Mouse (Mus musculus) MEL (cell line): Measurements from ENCODE around the gene Trp53i13. TPM values are rescaled to one million over a fixed set of nuclear protein-coding genes. Genes with fewer than 3 reads are reported as not detected.
A peak's percentile ranks its signal among the peaks of the same experiment; 100 is the strongest.

Source experiments
- DNase-seq: peaks from one replicate; pipeline ENCODE4 v3.0.0; 2011; ENCODE audit warnings: low read depth, low spot score
- H3K27ac ChIP-seq: 2 replicates; pipeline ENCODE4 v1.5.1; 2012; ENCODE audit warnings: low read depth, mild to moderate bottlenecking, control low read depth, low read length, moderate library complexity; ENCODE audit not compliant: control insufficient read depth
- H3K27me3 ChIP-seq, 2 experiments: fragments of 150-350 bp in 1 of 2; sonication (generic) in 1 of 2; 2 replicates each; pipeline ENCODE4 v1.6.1; 2012; ENCODE audit warnings: low read length in 2 of 2, mild to moderate bottlenecking in 2 of 2, improper control_type of control experiment in 1 of 2, moderate library complexity in 1 of 2; ENCODE audit not compliant: insufficient read depth in 2 of 2, control insufficient read depth in 1 of 2
- H3K36me3 ChIP-seq, 2 experiments: 2 replicates each; pipeline ENCODE4 v1.6.1; 2012 to 2014; ENCODE audit warnings: low read length in 2 of 2, improper control_type of control experiment in 1 of 2, inconsistent platforms in 1 of 2, mild to moderate bottlenecking in 1 of 2; ENCODE audit not compliant: insufficient read depth in 2 of 2, control insufficient read depth in 1 of 2
- H3K4me1 ChIP-seq, 2 experiments: fragments of 150-350 bp in 1 of 2; sonication (generic) in 1 of 2; 2 replicates each; pipeline ENCODE4 v1.6.1; 2012; ENCODE audit warnings: low read length in 2 of 2, improper control_type of control experiment in 1 of 2, mild to moderate bottlenecking in 1 of 2; ENCODE audit not compliant: insufficient read depth in 2 of 2, control insufficient read depth in 1 of 2
- H3K4me3 ChIP-seq, 2 experiments: fragments of 150-350 bp in 1 of 2; sonication (generic) in 1 of 2; 2 replicates each; pipeline ENCODE4 v1.5.1; 2012; ENCODE audit warnings: low read depth in 2 of 2, low read length in 2 of 2, mild to moderate bottlenecking in 2 of 2, moderate library complexity in 2 of 2, control low read depth in 1 of 2, improper control_type of control experiment in 1 of 2; ENCODE audit not compliant: control insufficient read depth in 1 of 2, insufficient read depth in 1 of 2
- H3K79me2 ChIP-seq: 2 replicates; pipeline ENCODE4 v1.6.1; 2012; ENCODE audit warnings: mild to moderate bottlenecking, low read length, moderate library complexity; ENCODE audit not compliant: control insufficient read depth, poor library complexity, insufficient read depth
- H3K9ac ChIP-seq: 2 replicates; pipeline ENCODE4 v1.6.1; 2012; ENCODE audit warnings: low read depth, mild to moderate bottlenecking, control low read depth, low read length, moderate library complexity; ENCODE audit not compliant: control insufficient read depth, poor library complexity, severe bottlenecking
- H3K9me3 ChIP-seq: fragments of 150-350 bp; sonication (generic); replicated peaks from 2 replicates; pipeline ENCODE4 v1.6.1; 2012; ENCODE audit warnings: mild to moderate bottlenecking, low read length, improper control_type of control experiment, moderate library complexity; ENCODE audit not compliant: insufficient read depth
- CHD1 ChIP-seq: IDR thresholded peaks from 2 replicates; pipeline ENCODE4 v1.6.1; 2012; ENCODE audit warnings: low read depth, mild to moderate bottlenecking, inconsistent platforms, low read length, improper control_type of control experiment
- CHD2 ChIP-seq: IDR thresholded peaks from 2 replicates; pipeline ENCODE4 v1.6.1; 2011; ENCODE audit warnings: low read length, improper control_type of control experiment
- CTCF ChIP-seq, 3 experiments: IDR thresholded peaks in 2 of 3; conservative IDR thresholded peaks in 1 of 3; 2 replicates each; pipeline ENCODE4 v1.5.1; 2011 to 2012; ENCODE audit warnings: low read length in 3 of 3, low read depth in 2 of 3, mild to moderate bottlenecking in 2 of 3, improper control_type of control experiment in 1 of 3, inconsistent platforms in 1 of 3, mixed read lengths in 1 of 3, moderate library complexity in 1 of 3; ENCODE audit not compliant: control insufficient read depth in 1 of 3, insufficient read depth in 1 of 3, poor library complexity in 1 of 3, severe bottlenecking in 1 of 3
- E2F4 ChIP-seq: IDR thresholded peaks from 2 replicates; pipeline ENCODE4 v1.6.1; 2011; ENCODE audit warnings: low read depth, low read length, improper control_type of control experiment, borderline replicate concordance
- ELF1 ChIP-seq: IDR thresholded peaks from 2 replicates; pipeline ENCODE4 v1.6.1; 2014; ENCODE audit warnings: low read depth, mild to moderate bottlenecking, inconsistent platforms, low read length, improper control_type of control experiment, moderate library complexity
- EP300 ChIP-seq, 2 experiments: IDR thresholded peaks; 2 replicates each; pipeline ENCODE4 v1.6.1; 2011; ENCODE audit warnings: improper control_type of control experiment in 2 of 2, low read length in 2 of 2, low read depth in 1 of 2, mild to moderate bottlenecking in 1 of 2
- HCFC1 ChIP-seq: IDR thresholded peaks from 2 replicates; pipeline ENCODE4 v1.6.1; 2012; ENCODE audit warnings: low read depth, mild to moderate bottlenecking, inconsistent platforms, low read length, improper control_type of control experiment, moderate library complexity
- KAT2A ChIP-seq: conservative IDR thresholded peaks from 2 replicates; pipeline ENCODE4 v1.6.1; 2012; ENCODE audit warnings: low read depth, low read length, improper control_type of control experiment, inconsistent platforms
- MAX ChIP-seq: IDR thresholded peaks from 2 replicates; pipeline ENCODE4 v1.6.1; 2011; ENCODE audit warnings: low read length, improper control_type of control experiment
- MAZ ChIP-seq: IDR thresholded peaks from 2 replicates; pipeline ENCODE4 v1.6.1; 2012; ENCODE audit warnings: low read depth, mild to moderate bottlenecking, inconsistent platforms, low read length, improper control_type of control experiment
- MEF2A ChIP-seq: IDR thresholded peaks from 2 replicates; pipeline ENCODE4 v1.6.1; 2014; ENCODE audit warnings: low read depth, mild to moderate bottlenecking, inconsistent platforms, low read length, improper control_type of control experiment; ENCODE audit not compliant: poor library complexity, insufficient replicate concordance, severe bottlenecking; ENCODE audit errors: extremely low read depth
- MXI1 ChIP-seq: IDR thresholded peaks from 2 replicates; pipeline ENCODE4 v1.6.1; 2011; ENCODE audit warnings: mild to moderate bottlenecking, low read depth, low read length, improper control_type of control experiment
- MYC ChIP-seq: IDR thresholded peaks from 2 replicates; pipeline ENCODE4 v1.6.1; 2011; ENCODE audit warnings: low read depth, mild to moderate bottlenecking, low read length, improper control_type of control experiment, moderate library complexity
- NELFE ChIP-seq: IDR thresholded peaks from 2 replicates; pipeline ENCODE4 v1.6.1; 2011; ENCODE audit warnings: low read depth, low read length, improper control_type of control experiment
- NRF1 ChIP-seq: IDR thresholded peaks from 2 replicates; pipeline ENCODE4 v1.6.1; 2014; ENCODE audit warnings: low read depth, mild to moderate bottlenecking, inconsistent platforms, low read length, improper control_type of control experiment, moderate library complexity; ENCODE audit not compliant: poor library complexity, insufficient read depth, severe bottlenecking
- POLR2AphosphoS5 ChIP-seq: IDR thresholded peaks from 2 replicates; pipeline ENCODE4 v1.6.1; 2012; ENCODE audit warnings: low read depth, borderline replicate concordance, mild to moderate bottlenecking, inconsistent platforms, low read length, moderate library complexity, mixed read lengths
- RAD21 ChIP-seq: IDR thresholded peaks from 2 replicates; pipeline ENCODE4 v1.6.1; 2011; ENCODE audit warnings: mild to moderate bottlenecking, low read depth, low read length, improper control_type of control experiment
- SIN3A ChIP-seq: IDR thresholded peaks from 2 replicates; pipeline ENCODE4 v1.6.1; 2012; ENCODE audit warnings: low read length, improper control_type of control experiment, inconsistent platforms
- SMC3 ChIP-seq: IDR thresholded peaks from 2 replicates; pipeline ENCODE4 v1.6.1; 2011; ENCODE audit warnings: low read depth, low read length, improper control_type of control experiment
- UBTF ChIP-seq: IDR thresholded peaks from 2 replicates; pipeline ENCODE4 v1.6.1; 2012; ENCODE audit warnings: low read depth, mild to moderate bottlenecking, inconsistent platforms, low read length, improper control_type of control experiment, moderate library complexity, borderline replicate concordance; ENCODE audit not compliant: insufficient read depth
- USF2 ChIP-seq, 2 experiments: IDR thresholded peaks; 2 replicates each; pipeline ENCODE4 v1.6.1; 2011 to 2012; ENCODE audit warnings: improper control_type of control experiment in 2 of 2, low read length in 2 of 2, borderline replicate concordance in 1 of 2, inconsistent platforms in 1 of 2, low read depth in 1 of 2, mild to moderate bottlenecking in 1 of 2; ENCODE audit not compliant: insufficient read depth in 1 of 2
- ZC3H11A ChIP-seq: IDR thresholded peaks from 2 replicates; pipeline ENCODE4 v1.6.1; 2012; ENCODE audit warnings: low read depth, mild to moderate bottlenecking, inconsistent platforms, low read length, improper control_type of control experiment
- ZMIZ1 ChIP-seq: IDR thresholded peaks from 2 replicates; pipeline ENCODE4 v1.6.1; 2012; ENCODE audit warnings: low read depth, mild to moderate bottlenecking, inconsistent platforms, low read length, improper control_type of control experiment, moderate library complexity
- ZNF384 ChIP-seq: IDR thresholded peaks from 2 replicates; pipeline ENCODE4 v1.6.1; 2012; ENCODE audit warnings: low read depth, mild to moderate bottlenecking, inconsistent platforms, low read length, improper control_type of control experiment
- polyA plus RNA-seq, 2 experiments: library from polyadenylated mRNA; stranded (reverse) in 1 of 2; unstranded in 1 of 2; fragments of >175 nt in 1 of 2; fragments of >200 nt in 1 of 2; gene quantifications; 2 replicates each; pipeline versions ENCODE4 v1.2.1 to v1.2.4; 2012; ENCODE audit warnings: low replicate concordance in 2 of 2, low read depth in 1 of 2; ENCODE audit not compliant: insufficient read length in 2 of 2, insufficient read depth in 1 of 2, missing spikeins in 1 of 2
- total RNA-seq: library from RNA; depleted of rRNA; stranded (reverse); fragments of 300-350 nt; gene quantifications from 2 replicates; pipeline ENCODE4 v1.2.3, GENCODE M21; 2012

Gene Trp53i13
- total and polyA plus RNA-seq, 3 experiments, result 6.0 to 12.3 TPM; not detected in 1

DNA sequence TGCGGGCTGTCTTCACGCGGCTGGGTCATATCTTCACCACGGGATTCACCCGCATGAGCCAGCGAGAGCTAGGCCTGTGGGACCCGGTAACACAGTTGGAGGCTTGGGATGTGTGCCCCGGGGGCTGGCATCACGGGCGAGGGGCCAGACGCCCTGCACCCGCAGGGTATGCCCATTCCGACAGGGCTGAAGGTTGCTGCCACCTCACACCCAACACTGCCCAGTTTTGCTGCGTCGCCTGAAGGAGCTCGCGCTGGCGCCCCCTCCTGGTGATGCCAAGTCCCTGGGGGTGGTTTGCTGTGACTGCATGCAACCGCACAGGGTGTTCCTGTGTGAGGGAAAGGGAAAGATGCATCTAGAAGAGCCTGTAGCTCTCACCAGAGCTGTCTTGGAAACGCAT lies 48.0 kb downstream of the Trp53i13 start (continued):
- peak; percentile 84 for TF ChIP-seq ZC3H11A
- TF ChIP-seq CHD1, result no peak
- peak; percentile 57 for TF ChIP-seq HCFC1
- no peak for TF ChIP-seq MEF2A
- peak; percentile 93 for TF ChIP-seq MAZ
- no peak for TF ChIP-seq KAT2A
- TF ChIP-seq UBTF, result no peak
- peak; percentile 33; the same call in 1 of the 2 replicates for TF ChIP-seq NELFE
- TF ChIP-seq POLR2AphosphoS5, result no peak
- no peak for TF ChIP-seq NRF1
- peak; percentile 78; the same call in 1 of the 2 replicates for TF ChIP-seq MYC
- TF ChIP-seq CTCF (IDR thresholded peaks at IDR 0.05 in 2 of 3, conservative IDR thresholded peaks at IDR 0.05 in 1 of 3; ENCODE audit: control insufficient read depth in 1 of 3, insufficient read depth in 1 of 3, low read depth in 2 of 3, low read length in 3 of 3, poor library complexity in 1 of 3, severe bottlenecking in 1 of 3), result peak; percentile 95 to 100 (median 99)
- TF ChIP-seq MXI1, result peak; percentile 64
- TF ChIP-seq ZNF384, result no peak; the same call in 1 of the 2 replicates
- peak; percentile 51; the same call in 1 of the 2 replicates for TF ChIP-seq MAX
- TF ChIP-seq E2F4, result no peak
- TF ChIP-seq USF2 (IDR thresholded peaks at IDR 0.05; ENCODE audit: borderline replicate concordance in 1 of 2, insufficient read depth in 1 of 2, low read depth in 1 of 2, low read length in 2 of 2), result no peak
- TF ChIP-seq CHD2, result no peak
- TF ChIP-seq SIN3A, result peak; percentile 84
- TF ChIP-seq SMC3, result peak; percentile 99
- TF ChIP-seq ZMIZ1, result no peak
- TF ChIP-seq RAD21, result peak; percentile 84

DNA sequence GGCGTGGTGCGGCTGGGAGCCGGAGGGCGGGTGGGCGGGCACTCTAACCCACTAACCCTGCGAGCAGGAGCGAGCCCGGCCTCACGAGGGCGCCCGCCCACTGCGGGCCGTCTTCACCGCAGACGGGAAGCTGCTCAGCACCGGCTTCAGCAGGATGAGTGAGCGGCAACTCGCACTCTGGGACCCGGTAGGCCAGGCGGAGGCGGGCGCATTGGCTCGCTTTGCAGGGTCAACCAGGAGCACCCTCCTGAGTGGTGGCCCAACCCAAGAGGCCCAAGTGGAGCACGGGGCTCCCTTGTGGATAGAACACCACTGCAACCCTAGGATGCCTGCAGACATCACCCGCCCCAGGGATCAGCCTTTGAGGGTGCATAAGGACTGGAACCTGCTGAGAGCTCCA lies 48.6 kb downstream of the Trp53i13 start:
- Histone ChIP-seq H3K9me3 (no peaks in the 10 kb centered on the region), H3K36me3 (no peaks in the 10 kb centered on the region), H3K4me1 (no peaks in the 10 kb centered on the region), H3K4me3 (peak overlapping the region; percentile 54 to 65), H3K9ac (peak overlapping the region; percentile 66), H3K79me2 (no peaks in the 10 kb centered on the region), H3K27ac (no peak overlapping the region), H3K27me3 (no peaks in the 10 kb centered on the region)
- DNase-seq, result peak; percentile 90
- peak; percentile 51; the same call in 1 of the 2 replicates for TF ChIP-seq SMC3
- 0 out of 2 replicates have a peak, but pooled peaks have one; percentile 94 for TF ChIP-seq UBTF
- no peak for TF ChIP-seq ELF1
- TF ChIP-seq EP300 (IDR thresholded peaks at IDR 0.05; ENCODE audit: low read depth in 1 of 2, low read length in 2 of 2), result no peak
- TF ChIP-seq RAD21, result peak; percentile 59
- TF ChIP-seq CTCF (IDR thresholded peaks at IDR 0.05 in 2 of 3, conservative IDR thresholded peaks at IDR 0.05 in 1 of 3; ENCODE audit: control insufficient read depth in 1 of 3, insufficient read depth in 1 of 3, low read depth in 2 of 3, low read length in 3 of 3, poor library complexity in 1 of 3, severe bottlenecking in 1 of 3), result peak in 2 of 3 experiments; percentile 64 to 92; a peak in 5 of 6 replicates
